Mouse (Mus musculus) C2C12 (cell line): Measurements from ENCODE around the gene Cd160.

Experiments
- CTCF ChIP-seq: IDR thresholded peaks from one replicate; pipeline ENCODE4 v1.5.1; 2011; ENCODE audit not compliant: control insufficient read depth, insufficient read depth, insufficient read length
- MYOD1 ChIP-seq: IDR thresholded peaks from one replicate; pipeline ENCODE4 v1.6.1; 2011; ENCODE audit warnings: low read depth; ENCODE audit not compliant: control insufficient read depth, insufficient read length
- MYOG ChIP-seq: IDR thresholded peaks from one replicate; pipeline ENCODE4 v1.6.1; 2011; ENCODE audit not compliant: control insufficient read depth, insufficient read length; ENCODE audit errors: extremely low read depth

GRCm38 (mm10) chr3:96836414-96836813, 7.3 kb upstream of the Cd160 start:
- TF ChIP-seq CTCF (no peak), MYOD1 (no peak), MYOG (no peak)
